Mouse (Mus musculus) hindbrain, embryonic 10.5 days (tissue): ENCODE data around the gene Cmas. TPM values are rescaled to one million over a fixed set of nuclear protein-coding genes. Genes with fewer than 3 reads are reported as not detected.

Experiments used
- polyA plus RNA-seq: library from polyadenylated mRNA; unstranded; fragments of >200 nt; fragmentation: Nextera tagmentation; extraction: Ambion mirVana; gene quantifications from 2 replicates; pipeline ENCODE4 v1.2.1, GENCODE M21; 2016

Cmas gene
- polyA plus RNA-seq, 1 experiment from 2014 or later = 97.0 TPM

Other genes starting within 250 kb of the Cmas start
- gene Ldhb, start 248.7 kb upstream of the Cmas start, polyA plus RNA-seq = 366 and 416 TPM in 2 replicates
- 0.70 and 2.4 TPM in 2 replicates for gene Kcnj8, start 185.1 kb upstream of the Cmas start, polyA plus RNA-seq
- 1.2 and 1.5 TPM in 2 replicates for gene Abcc9, start 54.4 kb upstream of the Cmas start, polyA plus RNA-seq
- gene Sult6b2, start 47.8 kb downstream of the Cmas start, polyA plus RNA-seq = 0.07 and 0.11 TPM in 2 replicates
- 3.6 and 5.4 TPM in 2 replicates for gene St8sia1, start 207.8 kb downstream of the Cmas start, polyA plus RNA-seq